Mouse (Mus musculus): ENCODE measurements around the gene Cyp3a25.
"Not testable (repeated sequence)": the region's sequence is repeated elsewhere in the genome, so short reads cannot be mapped to it uniquely, and the experiment has no call there.

Cyp3a25 gene

GRCm38 (mm10) chr5:146009509-146009908 lies at the start of gene Cyp3a25:
Gene Cyp3a25, minus strand, starts transcription at chr5:146009618.
- in situ Hi-C loops (cut with MboI, MseI) = not testable (repeated sequence)

DNA sequence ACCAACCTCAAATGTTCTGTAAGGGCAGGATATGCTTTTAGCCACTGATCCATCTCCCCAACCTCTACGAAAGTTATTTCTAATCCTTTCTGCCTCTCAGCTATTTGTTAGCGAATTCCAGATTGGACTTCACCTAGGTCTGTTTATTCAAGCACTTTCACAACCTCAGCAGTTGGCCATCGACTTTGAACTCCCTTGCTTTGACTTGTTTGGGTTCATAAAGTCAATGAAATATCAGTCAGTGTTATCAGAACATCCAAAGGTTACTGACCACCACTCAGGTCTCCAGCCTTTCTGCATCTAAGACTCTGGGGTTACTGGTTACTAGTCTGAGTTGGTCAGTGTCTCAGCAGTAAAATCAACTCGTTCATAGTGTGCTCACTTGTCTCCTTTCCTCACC lies 11.7 kb upstream of the Cyp3a25 start:
- in situ Hi-C loops (cut with MboI, MseI) = no loop called here

DNA sequence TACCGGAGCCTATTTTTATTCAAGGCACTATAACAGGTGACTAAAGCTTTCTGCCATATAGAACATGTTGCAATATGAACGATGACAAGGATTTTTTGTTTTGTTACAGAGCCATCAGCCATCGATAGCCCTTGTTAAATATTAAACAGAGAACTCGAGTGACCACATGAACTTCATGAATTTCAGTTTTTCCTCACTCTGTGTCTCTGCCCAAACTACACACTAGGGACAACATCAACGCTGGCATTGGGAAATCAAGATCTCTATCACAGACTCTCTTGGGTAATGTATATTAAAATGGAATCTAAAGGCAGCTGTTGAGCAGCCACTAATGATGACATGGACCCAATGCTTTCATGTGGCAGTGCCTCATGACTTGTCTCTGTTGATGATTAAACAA lies 8.9 kb upstream of the Cyp3a25 start:
- in situ Hi-C loops (cut with MboI, MseI) = no loop called here

- in situ Hi-C loops (cut with MboI, MseI) = no loop called here
Observed at GRCm38 (mm10) chr5:146011251-146011650, 1.8 kb upstream of the Cyp3a25 start.

DNA sequence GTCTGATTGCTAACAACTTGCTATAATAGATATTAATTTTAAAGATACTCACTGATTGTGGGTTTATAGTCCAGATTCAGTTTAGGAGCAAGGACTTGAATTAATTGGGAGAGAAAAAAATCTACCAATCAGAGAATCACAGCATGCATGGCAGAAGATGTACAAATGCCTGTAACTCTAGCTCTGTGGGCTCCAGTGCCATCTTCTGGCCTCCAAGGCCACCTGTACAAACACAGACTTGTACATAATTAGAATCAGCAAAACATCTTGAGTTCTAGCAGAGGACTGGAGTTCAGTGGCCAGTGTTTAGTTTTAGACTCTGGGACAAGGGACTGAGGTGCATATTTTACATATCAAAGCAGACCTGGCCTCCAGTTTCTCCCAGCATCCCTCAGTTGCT lies 42.3 kb downstream of the Cyp3a25 start:
- in situ Hi-C loops (cut with MboI, MseI) = no loop called here

Measured in T-helper 2 cell (primary cell).